Mouse (Mus musculus) megakaryocyte, adult 5-6 weeks (primary cell): Measurements from ENCODE around the gene Map2k7. TPM values are rescaled to one million over a fixed set of nuclear protein-coding genes. Genes with fewer than 3 reads are reported as not detected.

ENCODE experiments used
- ATAC-seq: 2 replicates; pipeline ENCODE4 v1.8.0; 2016; ENCODE audit warnings: mild to moderate bottlenecking, inconsistent platforms; ENCODE audit not compliant: poor library complexity, severe bottlenecking
- total RNA-seq, 2 experiments: library from RNA; stranded (forward) in 1 of 2; stranded (reverse) in 1 of 2; fragments of 153-499, 151-499 nt in 1 of 2; fragments of 221-1000, 200-1000 nt in 1 of 2; gene quantifications; 2 replicates each; pipeline versions ENCODE4 v1.2.3 to v1.2.4; 2015 to 2017

The Map2k7 gene
- total RNA-seq (2015) (24.6 and 32.4 TPM in 2 replicates), total RNA-seq (2017) (27.1 and 32.4 TPM in 2 replicates)

DNA sequence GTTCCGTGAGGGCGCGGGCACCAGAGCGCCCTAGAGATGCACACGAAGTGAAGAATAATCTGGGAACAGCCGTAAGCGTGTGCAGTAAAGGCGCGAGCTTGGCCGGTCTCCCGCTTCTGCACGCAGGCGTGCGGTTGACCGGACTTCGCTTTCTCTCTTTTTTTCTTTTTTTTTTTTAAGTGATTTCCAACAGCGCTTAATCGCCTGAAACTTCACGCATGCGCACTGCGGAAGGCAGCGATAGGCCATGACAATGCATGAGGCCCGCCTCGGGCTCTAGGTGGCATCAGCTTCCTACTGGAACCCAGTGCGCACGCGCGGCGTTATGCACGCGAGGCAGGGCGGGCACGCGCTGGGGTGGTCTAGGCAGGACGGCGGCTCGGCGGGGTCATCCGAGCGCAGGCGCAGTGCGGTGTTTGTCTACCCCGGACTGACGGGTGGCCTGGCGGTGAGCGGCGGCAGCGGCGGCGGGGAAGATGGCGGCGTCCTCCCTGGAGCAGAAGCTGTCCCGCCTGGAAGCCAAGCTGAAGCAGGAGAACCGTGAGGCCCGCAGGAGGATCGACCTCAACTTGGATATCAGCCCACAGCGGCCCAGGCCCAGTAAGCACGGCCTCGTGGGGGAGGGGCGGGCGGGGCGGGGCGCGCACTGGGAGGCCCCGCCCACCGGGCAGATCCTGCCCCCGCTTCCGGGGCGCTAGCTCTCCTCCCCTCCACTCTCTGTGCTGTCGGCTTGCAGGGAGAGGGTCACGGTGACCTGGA is at the start of gene Map2k7, which contains the start of gene Gm49320:
Gene Map2k7 (plus strand): TSS at position 307 of the 759 bp plus-strand sequence.
Gene Gm49320 (plus strand): TSS at position 432 of the 759 bp plus-strand sequence.
- ATAC-seq, result peak; percentile 89

DNA sequence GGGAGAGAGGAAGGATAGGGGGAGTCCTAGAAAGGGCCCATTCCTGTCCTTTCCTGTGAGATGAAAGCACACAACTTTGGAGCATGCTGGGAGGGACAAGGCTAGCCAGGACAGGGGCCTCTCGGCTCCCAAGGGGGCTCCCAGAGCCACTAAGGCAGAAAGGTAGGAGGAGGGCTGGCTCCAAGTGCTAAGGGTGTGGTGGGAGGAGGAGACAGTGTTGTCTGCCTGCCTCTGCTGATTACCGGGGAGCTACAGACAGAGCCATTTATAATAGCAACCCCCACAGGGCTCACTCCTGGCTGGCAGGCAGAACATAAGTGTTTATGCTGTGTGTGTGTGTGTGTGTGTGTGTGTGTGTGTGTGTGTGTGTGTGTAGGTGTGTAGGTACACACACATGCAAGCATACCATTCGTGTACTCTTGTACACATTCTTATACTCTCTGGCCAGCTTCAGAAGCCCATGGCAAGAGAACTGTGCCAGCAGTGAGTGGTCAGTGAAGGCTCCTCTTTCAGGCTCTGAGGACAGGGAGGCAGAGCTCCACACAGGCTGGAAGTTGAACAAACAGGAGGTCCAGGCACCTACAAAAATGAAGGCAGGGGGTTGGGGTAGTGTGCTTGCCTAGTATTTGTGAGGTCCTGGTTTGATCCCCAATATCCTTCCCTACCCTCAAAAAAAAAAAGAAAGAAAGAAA is 49.4 kb upstream of the Map2k7 start:
- no peak for ATAC-seq

DNA sequence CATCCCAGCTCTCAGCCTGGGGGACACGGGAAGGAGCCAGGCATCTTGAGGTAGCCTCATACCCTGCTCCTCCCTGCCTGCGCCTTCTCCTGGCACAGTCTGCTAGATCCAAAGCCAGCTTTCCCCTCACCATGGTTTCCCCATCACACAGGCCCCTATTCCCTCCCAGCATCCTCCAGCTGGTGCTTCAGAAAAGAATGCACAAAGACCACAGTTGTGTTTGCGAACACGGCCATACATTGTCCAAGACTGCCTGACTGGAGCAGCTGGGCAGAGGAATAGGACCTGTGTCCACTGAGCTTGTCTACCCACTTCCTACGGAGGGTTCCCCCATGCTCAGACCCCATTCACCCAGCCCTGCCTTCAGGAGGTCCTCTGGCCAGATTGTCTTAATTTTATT is 46.2 kb upstream of the Map2k7 start:
- ATAC-seq, result no peak

DNA sequence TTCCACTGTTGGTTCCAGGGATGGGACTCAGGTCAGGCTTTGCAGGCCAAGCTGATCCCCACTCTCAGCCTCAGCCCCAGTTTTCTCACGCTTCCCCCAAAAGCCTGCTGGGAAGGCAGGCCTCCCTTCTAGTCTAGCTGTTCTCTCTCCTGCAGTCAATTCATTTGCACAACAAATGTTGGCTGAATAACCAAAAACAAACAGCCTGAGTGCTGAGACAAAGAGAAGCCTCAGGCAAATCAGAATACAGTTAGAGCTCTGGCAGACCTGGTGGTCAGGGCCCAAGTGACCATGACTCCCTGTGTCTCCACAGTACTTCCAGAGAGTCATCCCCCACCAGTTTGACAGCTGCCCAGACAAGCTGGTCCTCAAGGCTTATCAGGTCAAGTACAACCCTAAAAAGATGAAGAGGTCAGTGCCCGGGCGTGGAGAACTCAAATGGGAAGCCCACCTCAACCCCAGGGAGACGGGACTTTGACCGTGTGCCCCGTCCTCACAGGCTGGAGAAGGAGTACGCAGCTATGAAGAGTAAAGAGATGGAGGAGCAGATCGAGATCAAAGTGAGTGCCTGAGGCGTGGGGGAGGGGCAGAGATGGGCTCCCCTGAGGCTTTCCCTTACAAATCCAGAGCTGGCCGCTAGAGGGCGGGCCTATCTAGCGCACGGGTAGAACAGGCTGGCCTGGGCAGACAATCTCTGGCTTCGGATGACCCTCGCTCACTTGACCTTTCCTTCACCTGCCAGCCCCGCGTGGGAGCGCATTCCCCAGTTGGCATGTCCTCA is 45.5 kb upstream of the Map2k7 start:
- ATAC-seq, result peak; percentile 99

DNA sequence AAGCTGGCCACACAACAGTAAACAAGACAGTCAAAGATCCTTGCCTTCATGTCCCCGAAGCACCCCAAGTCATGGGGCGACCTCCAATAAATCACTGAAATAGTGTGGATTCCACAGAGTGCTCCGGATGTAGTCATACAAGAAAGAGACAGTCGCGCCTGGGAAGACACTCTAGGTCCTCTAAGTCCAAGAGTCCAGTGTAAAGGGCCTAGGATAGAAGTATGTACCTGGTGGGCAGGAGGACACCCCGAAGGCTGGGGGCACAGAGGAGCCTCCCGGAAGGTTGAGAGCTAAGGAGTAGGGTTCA is 45.0 kb upstream of the Map2k7 start:
- ATAC-seq, result no peak

DNA sequence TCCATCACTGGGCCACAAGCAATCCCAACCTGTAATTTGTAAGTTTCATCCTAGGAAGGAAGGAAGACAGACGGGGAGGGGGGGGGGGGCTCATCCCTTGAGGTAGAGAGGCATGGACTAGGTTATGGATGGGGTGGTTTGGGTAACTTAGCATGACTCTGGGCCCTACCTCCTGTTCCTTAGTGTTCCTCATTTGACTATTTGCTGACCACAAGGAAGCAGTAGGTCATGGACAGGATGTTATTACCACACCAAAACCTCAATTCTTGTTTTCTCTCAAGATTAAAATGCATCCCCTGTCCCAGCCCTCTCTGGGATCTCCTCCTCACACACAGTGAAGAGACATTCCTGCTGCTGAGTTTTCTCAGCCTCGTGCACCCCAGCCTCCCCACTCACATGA is 37.2 kb upstream of the Map2k7 start:
- peak; percentile 96 for ATAC-seq

DNA sequence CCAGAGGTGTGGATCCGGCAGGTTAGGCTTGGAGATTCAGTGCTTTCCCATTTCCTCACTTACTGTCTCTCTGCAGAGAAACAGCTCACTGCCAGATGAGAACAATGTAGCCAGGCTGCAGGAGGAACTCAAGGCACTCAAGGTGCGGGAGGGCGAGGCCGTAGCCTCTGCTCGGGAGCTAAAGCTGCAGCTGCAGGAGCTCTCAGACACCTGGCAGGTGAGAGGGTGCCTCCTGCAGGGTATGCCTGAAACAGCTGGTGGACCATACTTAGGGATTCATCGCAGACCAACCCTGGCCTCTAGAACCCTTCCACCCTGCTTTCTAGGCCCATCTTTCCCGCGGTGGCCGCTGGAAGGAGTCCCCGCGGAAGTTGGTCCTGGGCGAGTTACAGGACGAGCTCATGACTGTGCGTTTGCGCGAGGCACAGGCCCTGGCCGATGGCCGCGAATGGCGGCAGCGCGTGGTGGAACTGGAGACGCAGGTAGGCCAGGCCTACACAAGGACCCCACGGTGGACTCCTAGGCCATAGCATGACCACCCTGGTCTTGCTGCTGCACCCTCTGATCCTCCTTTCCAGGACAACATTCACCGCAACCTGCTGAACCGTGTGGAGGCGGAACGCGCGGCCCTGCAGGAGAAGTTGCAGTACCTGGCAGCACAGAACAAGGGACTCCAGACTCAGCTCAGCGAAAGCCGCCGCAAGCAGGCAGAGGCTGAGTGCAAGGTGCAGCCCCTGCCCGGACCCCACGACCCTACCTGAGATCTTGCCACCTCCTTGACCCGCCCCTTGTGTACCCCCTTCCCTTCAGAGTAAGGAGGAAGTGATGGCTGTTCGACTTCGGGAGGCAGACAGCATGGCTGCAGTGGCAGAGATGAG is 33.1 kb upstream of the Map2k7 start:
- no peak for ATAC-seq

DNA sequence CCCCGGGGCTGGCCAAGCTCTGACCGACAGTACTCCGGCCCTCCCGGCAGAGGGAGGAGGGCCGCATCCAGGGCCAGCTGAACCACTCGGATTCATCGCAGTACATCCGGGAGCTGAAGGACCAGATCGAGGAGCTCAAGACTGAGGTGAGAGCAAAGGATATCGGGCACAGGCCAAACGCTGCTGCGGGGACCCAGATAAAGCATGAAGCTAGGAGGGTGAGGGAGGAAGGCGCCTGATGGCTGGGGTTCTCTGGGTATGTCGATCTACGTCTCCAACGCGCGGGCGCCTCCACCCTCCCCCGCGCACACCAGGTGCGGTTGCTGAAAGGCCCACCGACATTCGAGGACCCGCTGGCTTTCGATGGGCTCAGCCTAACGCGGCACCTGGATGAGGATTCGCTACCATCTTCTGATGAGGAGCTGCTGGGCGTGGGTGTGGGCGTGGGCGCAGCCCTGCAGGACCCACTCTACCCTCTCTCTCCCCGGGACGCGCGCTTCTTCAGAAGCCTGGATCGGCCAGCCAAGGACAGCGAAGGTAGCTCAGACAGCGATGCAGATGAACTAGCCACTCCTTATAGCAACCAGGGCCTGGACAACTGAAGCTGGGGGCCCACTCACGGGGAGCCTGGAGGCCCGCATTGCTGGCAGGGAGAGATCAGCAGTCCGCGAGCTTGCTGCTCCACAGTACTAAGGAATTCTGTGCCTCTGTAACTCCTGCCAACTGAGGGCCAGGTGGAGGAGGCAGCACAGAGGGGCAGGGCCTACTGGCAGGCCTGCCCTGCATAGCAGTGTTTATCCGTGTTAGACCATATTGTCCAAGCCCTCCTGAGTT is 32.1 kb upstream of the Map2k7 start:
- no peak for ATAC-seq

DNA sequence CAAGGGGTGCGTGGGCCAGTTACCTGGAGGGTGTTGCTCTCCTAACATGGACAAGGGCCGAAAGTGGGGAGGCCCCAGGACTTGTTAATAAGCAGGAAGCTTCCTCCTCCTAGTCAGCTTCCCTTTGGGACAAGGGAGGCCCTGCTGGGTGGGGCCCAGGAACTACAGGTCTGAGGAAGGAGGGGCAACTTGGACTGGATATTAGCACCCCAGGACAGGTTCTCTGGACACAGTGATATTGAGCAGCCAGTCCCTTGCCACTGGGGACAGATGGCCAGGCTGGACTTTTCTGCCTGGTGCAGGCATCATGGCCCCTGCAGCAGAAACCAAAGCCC is 31.6 kb upstream of the Map2k7 start:
- no peak for ATAC-seq

DNA sequence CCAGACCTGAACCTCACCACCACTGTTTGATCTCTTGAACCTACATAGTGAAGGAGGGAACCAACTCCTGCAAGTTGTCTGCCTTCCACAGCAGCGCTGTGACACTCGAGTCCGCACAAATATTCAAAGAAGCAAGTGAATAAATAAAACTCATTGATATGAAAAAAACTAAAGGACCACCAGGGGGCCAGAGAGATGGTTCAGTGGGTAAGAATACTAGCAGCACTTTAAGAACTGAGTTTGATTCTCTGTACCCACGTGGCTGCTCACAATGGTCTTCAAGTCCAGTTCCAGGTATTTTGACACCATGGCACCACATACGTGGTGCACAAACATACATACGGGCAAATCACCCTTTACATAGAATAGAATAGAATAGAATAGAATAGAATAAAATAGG is 27.4 kb upstream of the Map2k7 start:
- ATAC-seq, result no peak

DNA sequence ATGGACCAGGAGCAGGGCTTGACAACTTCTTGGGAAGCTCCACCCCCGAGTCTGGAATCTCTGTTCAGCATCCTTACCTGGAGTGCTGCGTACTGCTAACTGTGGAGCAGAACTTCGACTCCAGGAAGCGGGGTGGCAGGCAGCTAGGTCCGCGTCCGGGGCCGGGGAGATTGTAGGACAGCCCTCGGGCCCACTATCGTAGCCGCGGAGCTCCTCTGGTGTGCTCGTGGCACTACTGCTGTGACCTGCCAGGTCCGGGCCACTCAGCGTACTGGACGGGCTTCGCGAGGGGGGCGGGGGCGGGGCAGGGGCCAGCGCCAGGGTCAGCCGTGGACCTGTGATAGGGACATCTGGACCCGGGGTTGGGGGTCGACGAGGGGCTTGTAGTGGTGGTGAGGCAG is 25.7 kb upstream of the Map2k7 start:
- ATAC-seq, result peak; percentile 24

DNA sequence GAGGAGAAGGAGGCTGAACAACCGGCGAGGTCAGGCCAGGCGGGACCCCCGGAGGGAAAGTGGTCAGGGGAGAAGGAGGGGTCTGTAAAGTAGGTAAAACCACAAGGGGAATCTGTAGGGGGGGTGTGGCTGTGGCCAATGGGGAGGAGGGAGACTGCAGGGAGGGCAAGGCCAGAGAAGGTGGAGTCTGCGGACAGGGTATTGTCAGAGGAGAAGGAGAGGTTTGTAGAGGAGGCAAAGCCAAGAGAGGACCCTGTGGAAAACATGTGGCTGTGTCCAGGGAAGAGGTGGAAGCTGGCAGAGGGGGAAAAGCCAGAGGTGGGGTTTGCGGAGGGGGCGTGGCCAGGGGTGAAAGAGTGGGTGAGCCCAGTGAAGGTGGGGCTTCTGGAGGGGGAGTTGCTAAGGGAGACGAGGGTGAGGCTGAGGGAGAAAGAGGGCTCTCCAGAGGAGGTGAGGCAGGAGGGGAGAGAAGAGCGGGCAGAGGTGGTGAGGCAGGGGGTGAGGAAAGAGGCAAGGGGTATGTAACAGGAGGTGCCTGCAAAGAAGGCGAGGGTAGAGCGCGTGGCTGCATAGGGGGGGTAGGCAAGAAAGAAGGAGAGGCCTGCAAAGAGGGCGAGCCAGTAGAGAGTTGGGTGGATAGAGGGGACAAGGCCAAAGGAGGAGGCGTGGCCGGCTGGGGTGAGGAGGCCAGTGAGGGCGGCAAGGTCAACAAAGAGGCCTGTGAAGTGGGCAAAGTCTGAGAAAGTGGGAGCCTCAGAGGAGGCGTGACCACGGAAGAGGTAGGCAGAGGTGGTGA is 25.1 kb upstream of the Map2k7 start:
- peak; percentile 26 for ATAC-seq

DNA sequence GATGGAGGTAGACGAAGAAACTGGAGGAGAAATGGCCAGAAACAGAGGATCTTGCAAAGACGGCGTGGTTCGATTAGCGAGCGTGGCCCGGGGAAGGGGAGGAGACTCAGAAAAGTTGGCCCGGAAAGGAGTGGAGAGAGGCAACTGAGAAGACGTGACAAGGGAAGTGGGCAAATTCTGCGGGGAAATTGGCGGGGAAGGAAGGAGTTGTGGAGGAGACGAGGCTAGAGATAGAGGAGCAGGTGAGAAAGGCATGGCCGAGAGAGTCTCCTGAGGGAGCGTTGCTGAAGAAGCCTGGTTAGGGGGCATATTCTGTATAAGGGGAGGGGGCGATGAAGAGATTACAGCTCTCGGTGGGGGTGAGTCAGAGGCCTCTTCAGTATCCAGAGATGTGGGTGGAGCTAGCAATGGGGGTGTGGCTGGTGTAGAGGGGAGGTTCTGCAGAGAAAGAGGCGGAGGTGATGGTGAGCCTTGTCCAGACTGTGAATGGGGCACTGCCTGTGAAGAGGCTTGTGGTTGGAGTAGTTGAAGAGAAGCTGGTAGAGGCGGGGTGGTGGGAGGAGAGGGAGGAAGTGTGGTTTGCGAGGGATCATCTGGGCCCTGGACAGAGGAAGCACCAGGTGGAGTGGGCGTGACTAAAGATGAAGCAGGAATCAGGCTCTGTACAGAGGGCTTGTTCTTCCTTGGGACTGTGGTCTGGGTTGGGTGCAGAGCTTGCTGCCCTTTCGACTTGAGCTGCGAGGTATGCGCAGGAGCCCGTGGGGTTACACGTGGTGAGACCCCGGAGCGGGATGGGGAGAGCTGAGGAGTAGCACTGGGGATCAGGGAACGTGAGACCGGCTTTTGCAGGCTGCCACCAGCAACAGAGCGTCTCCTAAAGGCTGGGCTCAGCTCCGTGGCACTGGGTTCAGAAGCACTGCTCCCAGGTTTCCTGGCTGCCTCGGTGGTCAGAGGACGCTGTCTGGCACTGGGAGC is 24.2 kb upstream of the Map2k7 start:
- peak; percentile 83 for ATAC-seq

DNA sequence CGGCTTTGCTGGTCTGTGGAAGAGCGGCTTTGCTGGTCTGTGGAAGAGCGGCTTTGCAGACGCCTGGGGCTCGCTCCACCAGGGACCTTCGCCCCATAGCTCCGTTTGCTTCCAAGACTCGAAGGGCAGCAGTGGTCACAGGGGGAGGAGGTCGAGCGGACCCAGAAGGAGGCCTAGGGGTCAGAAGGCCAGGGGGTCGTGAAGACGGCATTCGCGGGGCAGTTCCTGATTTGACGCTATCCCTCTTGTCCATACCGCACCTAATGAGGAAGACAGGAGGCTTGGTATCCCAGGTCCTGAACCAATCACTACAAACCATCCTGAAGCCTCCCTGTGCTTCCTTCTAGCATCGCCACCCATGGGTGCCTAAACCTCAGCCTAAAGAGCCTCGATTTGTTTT is 22.2 kb upstream of the Map2k7 start:
- ATAC-seq, result no peak

DNA sequence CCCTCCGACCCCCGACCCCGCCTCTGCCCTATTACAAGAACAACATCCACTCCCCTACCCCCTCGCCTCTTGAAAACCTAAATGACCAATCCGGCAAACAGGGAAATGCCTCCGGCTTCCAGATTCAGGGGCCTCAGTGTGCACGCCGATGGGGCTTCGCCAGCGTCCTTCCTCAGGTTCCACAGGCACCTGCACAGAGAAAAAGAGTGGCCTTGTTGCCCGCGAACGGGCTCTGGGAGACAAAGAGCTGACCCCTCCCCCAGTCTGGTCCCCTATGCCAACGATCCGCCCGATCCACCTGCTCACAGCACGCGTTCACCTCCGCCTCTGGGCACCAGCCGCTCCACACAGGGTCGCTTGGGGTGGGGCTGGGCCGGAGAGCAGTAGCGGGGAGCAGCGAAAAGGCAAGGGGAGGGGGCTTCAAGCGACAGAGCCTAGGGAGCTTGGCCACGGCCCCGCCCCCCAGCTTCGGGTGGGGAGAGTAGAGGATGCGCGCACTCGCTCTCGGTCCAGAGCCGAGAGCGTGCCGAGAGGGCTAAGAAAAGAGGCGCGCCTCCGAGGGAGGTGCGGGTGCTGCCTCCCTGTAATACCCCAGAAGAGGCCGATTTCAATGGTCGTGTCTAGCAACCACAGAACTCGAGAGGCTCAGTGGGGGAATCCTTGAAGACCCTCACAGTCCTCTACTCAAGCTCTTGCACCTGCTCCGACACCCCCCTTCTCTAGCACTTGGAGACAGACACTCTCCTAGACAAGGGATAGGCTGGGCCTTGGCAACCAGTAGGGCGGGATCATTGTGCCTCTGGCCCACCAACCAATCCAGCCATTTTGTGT is 21.5 kb upstream of the Map2k7 start, which contains the start of gene Prr36:
Gene Prr36 (minus strand): TSS at position 669 of the 831 bp plus-strand sequence.
- no peak for ATAC-seq

DNA sequence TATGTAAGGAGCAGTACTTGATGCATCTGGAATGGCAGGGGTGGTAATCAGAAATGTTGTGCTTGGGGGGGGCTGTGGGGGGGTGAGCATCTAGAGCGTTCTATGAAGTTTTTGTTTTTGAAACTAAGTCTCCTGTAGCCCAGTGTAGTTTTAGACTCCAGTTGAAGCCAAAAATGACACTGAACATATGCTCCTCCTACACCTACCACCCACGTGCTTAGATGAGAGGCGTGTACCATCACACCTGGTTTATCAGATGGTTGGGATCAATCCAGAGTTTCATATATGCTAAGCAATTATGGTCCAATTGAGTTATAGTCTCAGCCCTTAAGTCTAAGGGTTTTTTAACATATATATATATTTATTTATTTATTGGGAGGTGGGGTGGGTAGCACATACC is 18.9 kb upstream of the Map2k7 start:
- no peak for ATAC-seq

DNA sequence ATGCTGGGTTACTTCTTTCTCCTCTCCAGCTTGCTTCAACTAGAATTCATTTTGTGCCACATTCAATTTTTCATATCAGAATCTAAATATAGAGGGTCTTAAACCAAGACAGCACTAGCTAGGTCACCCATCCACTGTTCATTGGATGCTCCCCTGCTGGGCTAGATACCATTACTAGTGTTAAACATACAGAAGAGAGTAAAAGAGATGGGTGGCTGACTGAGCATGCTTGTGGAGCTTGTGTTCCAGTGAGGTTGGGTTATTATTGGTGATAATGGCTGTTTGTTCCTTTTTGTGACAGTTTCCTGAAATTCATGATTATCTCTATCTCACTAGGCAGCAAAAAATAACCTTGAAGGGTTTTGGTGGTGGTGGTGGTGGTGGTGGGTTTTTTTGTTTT is 16.5 kb upstream of the Map2k7 start:
- no peak for ATAC-seq
